Mouse (Mus musculus) gonadal fat pad, adult 2 months (tissue): Measurements from ENCODE around the gene Aldh1b1. TPM values are rescaled to one million over a fixed set of nuclear protein-coding genes. Genes with fewer than 3 reads are reported as not detected.

Experiments
- DNase-seq: peaks from one replicate; pipeline ENCODE4 v3.0.0-alpha.2; 2012; ENCODE audit warnings: low read depth
- polyA plus RNA-seq: library from polyadenylated mRNA; depleted of rRNA; stranded (reverse); fragments of >200 nt; gene quantifications from 2 replicates; pipeline ENCODE4 v1.2.3, GENCODE M21; 2012; rRNA removed

Gene Aldh1b1
- polyA plus RNA-seq, 1 experiment, result 1.6 TPM

DNA sequence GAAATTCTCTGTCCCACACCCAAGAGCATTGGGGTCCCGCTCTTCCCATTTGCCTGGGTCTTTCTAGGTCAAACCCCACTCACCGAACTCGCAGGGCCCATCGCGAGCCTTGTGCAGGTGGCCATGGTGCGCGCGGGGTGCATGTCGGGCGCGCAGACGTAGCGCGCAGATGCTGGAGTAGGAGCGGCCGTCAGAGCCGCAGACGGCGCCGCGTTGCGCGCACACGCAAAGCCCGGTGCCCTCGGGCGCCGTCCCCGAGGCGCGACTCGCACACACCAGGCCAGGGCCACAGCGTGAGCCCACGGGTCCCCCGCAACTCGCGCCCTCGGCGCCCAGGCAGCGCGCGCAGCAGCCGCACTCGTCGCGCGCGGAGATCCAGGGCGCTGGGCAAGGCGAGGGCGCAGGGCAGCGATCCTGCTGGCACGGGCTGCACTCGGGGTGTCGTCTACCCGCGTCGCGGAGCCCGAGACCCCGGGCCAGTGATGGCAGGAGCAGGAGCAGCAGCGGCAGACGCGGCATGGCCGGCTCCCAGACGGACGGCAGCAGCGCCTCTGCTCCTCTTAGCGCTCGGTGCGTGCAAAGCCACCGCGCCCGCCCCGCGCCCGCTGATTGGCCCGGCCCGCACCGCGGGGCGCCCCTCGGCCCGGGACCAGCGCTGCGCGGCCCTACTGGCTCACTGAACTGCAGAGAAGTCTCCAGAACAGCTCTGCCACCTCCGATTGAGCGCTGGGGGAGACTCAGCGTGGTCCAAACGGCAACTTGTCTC, 27.6 kb downstream of the Aldh1b1 start, which contains the start of gene Igfbpl1:
TSS of gene Igfbpl1 (minus strand) at position 649 of the 766 bp plus-strand sequence.
- no peak for DNase-seq

DNA sequence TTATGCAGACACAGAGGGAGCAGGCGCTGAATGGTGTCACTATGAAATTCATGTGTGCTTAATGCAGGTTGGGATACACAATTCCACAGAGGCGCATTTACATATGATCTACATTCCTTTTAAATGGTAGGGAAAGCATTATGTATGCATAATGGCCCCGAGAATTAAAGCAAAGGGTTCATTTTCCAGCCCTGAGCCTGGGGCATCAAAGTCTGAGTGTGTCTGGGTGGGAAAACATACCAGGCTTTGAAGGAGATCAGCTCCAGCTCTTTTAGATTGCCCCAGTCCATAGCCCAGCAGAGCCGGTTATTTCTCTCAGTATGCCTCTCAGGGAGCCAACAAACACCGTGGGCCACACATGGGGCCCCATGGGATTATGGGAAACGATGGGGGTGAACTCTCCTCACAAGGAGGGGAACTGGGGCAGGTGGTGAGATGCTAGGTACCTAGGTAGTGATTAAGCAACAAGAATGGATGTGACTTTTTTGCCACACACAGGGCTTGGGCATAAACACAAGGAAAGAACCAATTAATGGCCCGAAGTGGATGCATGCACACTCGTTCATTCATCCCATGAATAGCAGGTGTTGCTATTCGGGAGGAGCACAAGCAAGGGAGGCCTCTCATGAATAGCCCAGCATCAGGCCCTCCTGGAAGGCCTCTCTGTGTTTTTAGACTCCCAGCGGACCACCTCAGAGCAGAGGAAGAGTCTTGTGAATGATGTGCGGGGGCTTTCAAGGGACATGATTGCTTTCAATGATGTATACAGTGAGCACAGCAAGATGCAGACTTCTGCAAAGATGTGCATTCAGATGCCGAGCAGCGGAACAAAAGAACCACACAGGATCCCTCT, 31.3 kb downstream of the Aldh1b1 start:
- no peak for DNase-seq

DNA sequence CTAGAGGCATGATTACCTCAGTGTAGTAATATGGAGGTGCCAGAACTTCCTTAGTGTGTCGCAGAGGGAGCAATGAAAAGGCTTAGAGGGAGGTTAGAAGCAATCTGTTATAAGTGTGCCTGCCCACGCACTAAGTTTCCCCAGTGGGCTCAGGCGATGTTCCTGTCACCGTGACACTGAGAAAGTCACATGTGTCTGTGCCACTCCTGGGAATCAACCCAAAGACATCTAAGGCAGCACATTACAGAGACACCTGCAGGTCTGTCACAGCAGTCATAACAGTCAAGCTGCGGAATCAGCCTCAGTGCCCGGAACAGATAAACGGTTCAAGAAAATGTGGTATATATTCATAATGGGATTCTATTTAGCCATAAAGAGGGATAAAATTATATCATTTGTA, 33.2 kb downstream of the Aldh1b1 start:
- no peak for DNase-seq

DNA sequence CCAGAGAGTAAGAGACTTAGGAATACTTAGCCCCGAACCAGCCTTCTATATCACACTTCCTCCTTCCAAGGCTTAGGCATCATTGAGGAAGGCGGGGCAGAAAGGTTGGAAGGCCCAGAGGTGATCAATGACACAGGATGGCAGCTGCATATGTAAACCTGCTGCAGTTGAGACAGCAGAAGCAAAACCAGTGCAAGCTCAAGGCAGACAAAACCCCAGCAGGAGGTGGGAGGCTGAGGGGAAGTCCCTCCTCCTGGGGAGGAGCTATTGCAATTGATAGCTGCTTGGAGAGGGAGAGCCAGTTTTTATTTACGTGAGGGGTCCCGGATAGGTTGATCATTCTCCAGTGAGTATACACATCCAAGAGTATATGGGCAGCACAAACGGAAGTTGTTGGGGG, 34.6 kb downstream of the Aldh1b1 start:
- no peak for DNase-seq

DNA sequence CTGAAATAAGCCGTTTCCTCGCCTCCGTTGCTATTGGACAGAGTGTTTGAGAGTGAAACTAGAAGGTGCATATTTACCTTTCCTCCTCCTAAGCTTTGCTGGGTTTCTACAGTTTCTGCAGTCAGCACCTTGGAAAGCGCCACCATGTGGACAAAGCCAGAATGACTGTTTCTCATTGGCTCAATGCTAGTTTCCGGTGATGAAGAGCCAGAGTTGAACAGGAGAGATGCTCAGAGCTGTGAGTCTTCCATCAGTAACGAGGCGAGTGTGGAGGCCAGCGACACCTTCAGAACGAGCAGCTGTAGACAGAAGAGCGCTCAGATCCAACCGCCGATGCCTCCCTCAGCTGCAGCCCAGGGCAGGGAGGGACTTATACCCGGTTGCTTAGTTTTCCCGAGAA, 45.5 kb downstream of the Aldh1b1 start:
- DNase-seq, result no peak

DNA sequence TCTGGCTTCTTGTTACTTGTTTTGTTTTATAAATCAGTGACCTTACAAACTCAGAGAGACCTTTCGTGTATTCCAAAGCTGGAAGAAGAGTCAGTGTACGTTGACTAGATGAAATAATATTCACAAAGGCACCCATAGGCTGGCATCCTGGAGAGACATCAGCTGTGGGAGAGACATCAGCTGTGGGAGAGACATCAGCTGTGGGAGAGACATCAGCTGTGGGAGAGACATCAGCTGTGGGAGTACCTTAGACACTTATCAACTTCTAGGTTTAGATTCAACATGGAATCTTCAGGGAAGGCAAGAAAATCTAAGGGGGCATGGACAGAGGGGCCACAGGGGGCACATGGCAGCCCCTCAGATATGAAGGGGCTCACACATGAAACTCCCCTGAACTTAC, 47.4 kb downstream of the Aldh1b1 start:
- DNase-seq, result no peak

DNA sequence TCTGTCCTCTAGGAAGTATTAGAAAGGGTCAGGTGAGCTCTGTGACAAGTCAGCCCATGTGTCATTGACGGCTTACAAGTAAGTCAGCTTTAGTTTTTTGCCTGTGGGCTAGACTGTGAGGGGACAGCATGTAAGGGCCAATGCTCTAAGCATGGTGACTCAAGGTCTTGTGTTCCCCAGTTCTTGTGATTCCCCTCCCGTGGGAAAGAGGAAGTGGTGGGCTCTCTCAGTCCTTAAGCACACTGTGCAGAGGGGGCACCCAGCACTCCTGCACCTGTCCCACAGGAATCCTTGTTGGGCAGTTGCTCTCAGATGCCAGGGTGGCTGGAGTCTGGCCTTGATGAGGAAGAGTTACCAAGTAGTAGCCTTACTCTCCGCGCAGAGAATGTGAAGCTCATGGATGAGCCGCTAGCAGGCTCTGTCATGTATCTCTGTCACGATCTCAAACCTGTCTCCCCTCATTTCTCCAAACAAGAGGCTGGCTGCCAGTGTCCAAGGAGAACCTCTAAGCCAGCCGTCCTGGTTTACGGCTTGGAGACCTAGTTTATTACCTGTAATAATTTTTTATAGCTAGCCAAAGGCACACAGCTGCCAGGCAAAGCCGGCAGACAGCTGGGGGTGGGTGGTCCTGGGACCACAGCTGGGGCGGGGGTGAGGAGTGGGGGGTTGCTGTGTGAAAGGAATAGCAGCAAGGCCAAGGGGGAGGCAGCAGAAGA, 49.4 kb downstream of the Aldh1b1 start, which contains the start of gene Stra6l:
TSS of gene Stra6l (plus strand) at position 556 of the 716 bp plus-strand sequence.
- DNase-seq, result no peak

DNA sequence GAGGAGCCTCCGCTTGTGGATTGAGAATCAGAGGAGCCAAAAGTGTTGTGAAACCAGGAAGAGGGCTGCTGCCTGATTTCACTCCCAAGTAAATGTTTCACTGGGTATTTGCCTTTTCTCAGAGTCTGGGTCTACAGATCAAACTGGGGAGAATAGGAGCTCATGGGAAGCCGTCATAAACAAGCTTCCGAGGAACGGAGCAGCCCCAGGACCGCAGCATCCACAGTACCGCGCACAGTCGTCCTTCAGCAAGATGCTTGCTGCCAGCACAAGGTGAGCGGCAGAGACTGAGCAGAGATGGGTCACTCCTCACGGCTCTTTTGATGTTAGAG, 50.0 kb downstream of the Aldh1b1 start:
- DNase-seq, result no peak

DNA sequence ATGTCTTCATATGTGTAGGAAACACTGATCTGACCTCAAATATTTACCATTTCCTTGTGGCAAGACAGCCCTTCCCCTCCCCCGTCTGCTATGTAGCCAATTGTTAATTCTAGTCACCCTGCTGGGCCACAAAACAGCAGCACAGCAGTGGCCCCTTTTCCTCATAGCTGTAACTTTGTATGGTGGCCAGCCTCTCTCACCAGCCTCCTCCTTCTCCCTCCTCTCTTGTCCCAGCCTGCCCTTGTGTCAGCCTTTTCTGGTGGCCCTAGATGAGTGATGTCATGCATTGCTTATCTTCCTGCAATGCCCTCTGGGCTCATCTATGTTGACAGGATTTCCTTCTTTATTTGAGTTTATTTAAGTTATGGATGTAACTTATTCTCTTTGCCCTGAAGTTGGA, 50.6 kb downstream of the Aldh1b1 start:
- no peak for DNase-seq

DNA sequence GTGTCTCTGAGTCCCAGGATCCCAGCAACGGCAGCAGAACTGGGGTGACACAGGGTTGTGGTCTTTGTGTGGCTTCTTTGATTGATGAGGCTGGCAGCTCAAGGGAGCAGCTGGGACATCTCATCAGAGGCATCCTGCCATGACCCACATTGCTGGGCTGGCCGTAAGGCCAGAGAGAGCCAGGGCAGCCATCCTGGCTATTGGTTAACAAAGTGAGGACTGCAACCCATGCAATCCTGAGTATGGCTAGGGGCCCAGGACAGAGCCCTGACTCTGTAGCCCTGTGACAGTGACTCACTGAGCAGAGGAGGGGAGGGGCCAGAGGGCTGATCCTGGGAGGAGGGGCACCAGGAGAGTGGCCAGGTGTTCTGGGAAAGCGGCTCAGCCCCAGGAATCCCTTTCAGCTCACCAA, 52.8 kb downstream of the Aldh1b1 start:
- no peak for DNase-seq

DNA sequence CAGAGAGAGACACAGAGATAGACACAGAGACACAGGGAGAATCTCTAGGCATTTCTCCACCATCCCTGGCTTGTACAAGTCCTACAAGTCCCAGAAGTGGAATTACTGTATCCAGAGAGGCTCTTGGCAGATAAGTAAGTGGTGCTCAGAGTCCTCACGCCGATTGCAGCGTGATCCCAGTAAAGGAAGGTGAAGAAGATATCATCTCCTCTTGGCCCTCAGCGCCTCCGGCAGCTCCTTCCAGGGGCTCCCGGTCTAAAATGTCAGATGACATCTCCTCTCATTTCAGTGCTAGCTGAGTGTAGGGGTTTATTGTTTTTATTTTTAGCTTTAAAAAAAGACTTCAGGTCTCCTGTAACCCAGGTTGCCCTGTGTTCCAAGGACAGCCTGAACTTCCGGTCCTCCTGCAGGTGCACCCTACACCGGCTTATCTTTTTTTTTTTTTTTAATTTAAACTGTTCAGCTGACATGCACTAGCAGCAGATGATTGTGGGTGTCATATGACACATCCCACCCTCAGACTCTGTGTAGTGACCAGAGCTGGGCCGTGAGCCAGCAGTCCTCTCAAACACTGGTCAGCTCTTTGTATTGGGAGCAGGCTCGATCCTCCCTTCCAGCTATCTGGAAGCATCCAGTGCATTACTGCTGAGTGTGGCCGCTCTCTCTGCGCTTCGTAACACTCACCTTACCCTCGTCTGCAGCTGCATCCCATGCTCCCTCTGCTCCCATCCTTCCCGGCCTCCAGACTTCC, 54.8 kb downstream of the Aldh1b1 start:
- DNase-seq, result no peak

Other genes with a start within 250 kb of the Aldh1b1 start
- gene Igfbpl1, start 27.9 kb downstream of the Aldh1b1 start, polyA plus RNA-seq, result 0.05 TPM in 1 of 2 replicates, not detected in the other
- 0.31 and 0.46 TPM in 2 replicates for gene Stra6l, start 49.6 kb downstream of the Aldh1b1 start, polyA plus RNA-seq
- gene Ccdc180, start 91.3 kb downstream of the Aldh1b1 start, polyA plus RNA-seq, result 0.42 and 0.63 TPM in 2 replicates
- 21.9 and 28.9 TPM in 2 replicates for gene Tdrd7, start 166.3 kb downstream of the Aldh1b1 start, polyA plus RNA-seq
- gene Tmod1, start 239.9 kb downstream of the Aldh1b1 start, polyA plus RNA-seq, result 4.2 and 6.5 TPM in 2 replicates